Mouse (Mus musculus) adrenal gland, postnatal 25 days (tissue): Measurements from ENCODE around the gene Cyp4f13. TPM values are rescaled to one million over a fixed set of nuclear protein-coding genes. Genes with fewer than 3 reads are reported as not detected.

Experiments used
- DNase-seq: peaks from one replicate; pipeline ENCODE4 v3.0.0; 2021; ENCODE audit warnings: mixed read lengths
- total RNA-seq: library from RNA; stranded (reverse); gene quantifications from 2 replicates; pipeline ENCODE4 v1.2.3, GENCODE M21; 2021

Gene Cyp4f13
- total RNA-seq, 1 experiment from 2014 or later = 111 TPM

- DNase-seq = peak; percentile 76
Observed at GRCm38 (mm10) chr17:32905239-32905638, 42.0 kb downstream of the Cyp4f13 start.

- DNase-seq = no peak
Observed at GRCm38 (mm10) chr17:32904414-32904813, 42.8 kb downstream of the Cyp4f13 start.

- no peak for DNase-seq
Observed at GRCm38 (mm10) chr17:32901751-32902525, 45.3 kb downstream of the Cyp4f13 start.

DNA sequence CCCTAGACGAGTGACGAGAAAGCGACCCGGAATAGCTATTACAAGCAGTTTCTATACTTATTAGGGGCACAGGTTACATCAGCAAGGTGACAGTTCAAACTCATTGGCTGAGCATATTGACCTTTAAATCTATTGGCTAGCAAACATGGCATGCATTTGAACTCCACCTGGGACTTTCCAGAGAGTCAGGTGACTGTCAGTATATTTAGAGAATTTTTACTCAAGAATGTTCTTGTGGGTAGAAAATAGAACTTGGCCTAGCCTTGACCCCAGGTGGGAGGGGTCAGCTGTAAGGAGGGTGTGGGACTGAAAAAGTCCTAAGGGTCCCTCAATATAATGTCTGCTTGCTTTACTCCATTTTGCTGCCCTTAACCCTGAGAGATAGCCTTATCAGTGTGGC lies 51.8 kb downstream of the Cyp4f13 start:
- no peak for DNase-seq

- no peak for DNase-seq
Observed at GRCm38 (mm10) chr17:32893901-32894300, 53.3 kb downstream of the Cyp4f13 start.

DNA sequence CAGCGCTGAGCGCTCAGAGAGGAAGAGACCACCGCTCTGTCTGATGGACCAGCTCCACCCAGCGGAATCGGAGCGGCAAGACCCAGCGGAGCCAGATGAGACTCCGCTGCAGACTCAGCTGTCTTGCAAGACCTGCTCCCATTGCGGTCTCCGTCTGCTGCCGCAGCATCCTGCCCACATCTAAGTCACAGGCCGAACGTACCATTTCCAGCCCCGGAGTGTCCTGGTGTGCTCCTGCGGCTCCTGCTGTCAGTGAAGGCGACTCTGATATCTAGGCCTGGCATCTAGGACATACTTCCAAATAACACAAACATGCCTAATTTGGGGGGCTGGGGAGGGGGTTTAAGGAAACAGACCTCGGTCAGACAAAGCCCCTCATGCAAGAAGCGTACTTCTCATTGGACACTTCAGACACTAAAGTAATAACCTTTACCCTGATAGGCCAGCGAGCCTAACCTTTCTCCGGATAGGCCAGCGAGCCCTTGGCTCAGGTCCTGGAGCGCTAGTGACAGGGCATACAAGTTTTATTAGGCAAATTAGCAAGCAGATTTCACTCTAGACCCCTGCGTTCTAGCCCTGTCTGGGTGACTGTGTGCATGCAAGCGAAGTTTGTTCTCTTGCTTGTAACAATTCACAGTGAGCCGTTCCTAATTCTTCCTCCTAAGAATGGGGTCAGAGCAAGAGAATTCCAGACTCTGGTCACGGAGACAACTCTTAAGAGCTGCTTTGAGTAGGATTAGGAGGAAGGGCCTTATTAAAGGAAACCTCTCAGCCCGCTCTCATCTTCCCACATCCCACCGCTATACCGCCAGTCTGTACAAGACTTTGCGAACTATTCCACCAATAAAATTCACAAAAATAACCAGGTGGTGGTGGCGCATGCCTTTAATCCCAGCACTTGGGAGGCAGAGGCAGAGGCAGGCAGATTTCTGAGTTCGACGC lies 55.7 kb downstream of the Cyp4f13 start, which contains the start of gene Zfp870:
Gene Zfp870 (minus strand): TSS at position 404 of the 942 bp plus-strand sequence.
- DNase-seq = peak; percentile 82

DNA sequence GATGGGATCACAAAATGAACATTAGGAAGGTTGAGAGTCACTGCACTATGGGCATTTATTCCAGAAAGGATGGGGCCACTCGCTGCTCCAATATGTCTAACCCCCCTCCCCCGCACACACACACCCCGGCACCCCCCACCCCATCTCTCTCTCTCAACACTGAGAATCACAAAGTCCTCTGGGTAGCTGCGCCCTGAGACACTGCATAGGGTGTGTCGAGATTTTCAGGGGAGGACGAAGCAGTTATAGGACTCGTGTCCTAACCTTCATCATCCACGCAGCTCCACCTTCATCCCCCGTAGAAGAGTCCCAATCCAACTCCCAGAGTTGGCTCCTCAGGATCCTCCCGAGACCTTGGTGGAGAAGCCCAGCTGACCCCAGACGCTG lies 56.4 kb downstream of the Cyp4f13 start:
- DNase-seq = no peak

GRCm38 (mm10) chr17:32889611-32890010 lies 57.6 kb downstream of the Cyp4f13 start:
- DNase-seq = no peak

- DNase-seq = no peak
Observed at GRCm38 (mm10) chr17:32880320-32881218, 66.6 kb downstream of the Cyp4f13 start.

DNA sequence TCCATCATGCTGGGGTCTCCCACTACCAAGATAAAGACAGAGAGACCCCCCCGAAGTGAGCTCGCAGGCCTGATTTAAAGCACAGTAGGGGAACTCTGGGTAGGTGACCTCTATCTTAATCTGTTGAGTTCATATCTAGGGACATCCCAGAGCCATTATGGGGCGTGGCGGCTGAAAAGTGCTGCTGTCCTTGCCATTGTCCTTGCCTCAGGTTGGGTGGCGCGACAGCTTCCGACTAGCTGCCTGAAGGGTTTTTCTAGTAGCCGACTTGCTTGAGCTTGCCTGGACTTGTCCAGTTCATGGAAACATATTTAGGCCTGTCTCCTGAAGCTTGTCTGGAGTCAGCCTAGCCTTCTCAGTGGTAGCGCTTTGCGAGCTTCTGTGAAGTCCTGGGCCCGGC lies 68.4 kb downstream of the Cyp4f13 start:
- no peak for DNase-seq

DNA sequence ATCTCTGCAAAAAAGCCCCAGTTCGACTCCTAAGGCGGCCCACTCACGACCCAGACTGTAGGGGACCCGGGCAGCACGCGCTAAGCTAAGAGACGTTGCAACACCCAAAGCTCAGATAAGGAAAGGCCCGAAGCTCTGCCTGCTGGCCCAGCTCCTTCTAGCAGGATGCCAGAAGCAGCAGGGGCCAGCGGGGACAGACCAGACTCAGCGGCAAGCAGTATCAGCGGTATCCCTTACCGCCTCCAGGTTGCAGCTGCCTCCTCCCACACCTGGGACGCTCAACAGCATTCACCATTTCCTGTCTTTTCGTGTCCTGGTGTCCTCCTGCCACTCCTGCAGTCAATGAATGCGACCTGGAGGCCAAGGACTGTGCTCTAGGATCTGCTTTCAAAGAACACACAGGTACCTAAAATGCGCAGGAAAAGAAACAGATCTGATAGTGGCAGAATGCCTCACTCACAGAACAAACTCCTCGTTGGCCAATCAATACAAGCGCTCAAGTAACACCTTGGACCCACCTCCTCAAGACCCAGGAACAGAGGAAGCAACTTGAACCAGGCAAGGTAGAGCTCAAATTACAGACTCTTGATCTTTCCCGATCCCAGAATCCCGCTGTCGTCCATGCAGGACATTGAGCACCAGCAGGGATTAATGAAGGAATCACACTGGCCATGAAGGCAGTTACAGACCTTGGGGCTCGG lies 69.6 kb downstream of the Cyp4f13 start:
- DNase-seq = no peak

Other genes starting within 250 kb of the Cyp4f13 start
- gene Zfp871, start 159.1 kb downstream of the Cyp4f13 start, total RNA-seq = 40.0 and 63.0 TPM in 2 replicates
- gene Zfp811, start 137.5 kb downstream of the Cyp4f13 start, total RNA-seq = 0.91 and 1.1 TPM in 2 replicates
- 11.5 and 17.4 TPM in 2 replicates for gene Zfp799, start 117.1 kb downstream of the Cyp4f13 start, total RNA-seq
- 11.2 and 12.6 TPM in 2 replicates for gene Zfp870, start 55.8 kb downstream of the Cyp4f13 start, total RNA-seq
- gene Cyp4f14, start 30.1 kb downstream of the Cyp4f13 start, total RNA-seq = 9.4 and 12.7 TPM in 2 replicates
- gene Zfp472, start 18.4 kb upstream of the Cyp4f13 start, total RNA-seq = 4.1 and 7.2 TPM in 2 replicates
- gene Zfp952, start 45.7 kb upstream of the Cyp4f13 start, total RNA-seq = 10.6 and 10.8 TPM in 2 replicates
- gene Zfp763, start 86.0 kb upstream of the Cyp4f13 start, total RNA-seq = 6.0 and 11.8 TPM in 2 replicates
- gene 4921501E09Rik, start 120.7 kb upstream of the Cyp4f13 start, total RNA-seq = not detected in 2 replicates
- gene Zfp563, start 141.9 kb upstream of the Cyp4f13 start, total RNA-seq = 12.0 and 12.6 TPM in 2 replicates
- not detected in 2 replicates for gene Morc2b, start 192.3 kb upstream of the Cyp4f13 start, total RNA-seq
- not detected in 2 replicates for gene Olfr55, start 221.0 kb upstream of the Cyp4f13 start, total RNA-seq
- not detected in 2 replicates for gene Olfr239, start 243.9 kb upstream of the Cyp4f13 start, total RNA-seq